Mouse (Mus musculus) kidney, adult 8-10 months (tissue): Measurements from ENCODE around the gene Gm45711.
"Not testable (repeated sequence)": the region's sequence is repeated elsewhere in the genome, so short reads cannot be mapped to it uniquely, and the experiment has no call there.

ENCODE experiments used
- DNase-seq, 2 experiments: peaks; one replicate each; pipeline ENCODE4 v3.0.0; 2022

Gene Gm45711

DNA sequence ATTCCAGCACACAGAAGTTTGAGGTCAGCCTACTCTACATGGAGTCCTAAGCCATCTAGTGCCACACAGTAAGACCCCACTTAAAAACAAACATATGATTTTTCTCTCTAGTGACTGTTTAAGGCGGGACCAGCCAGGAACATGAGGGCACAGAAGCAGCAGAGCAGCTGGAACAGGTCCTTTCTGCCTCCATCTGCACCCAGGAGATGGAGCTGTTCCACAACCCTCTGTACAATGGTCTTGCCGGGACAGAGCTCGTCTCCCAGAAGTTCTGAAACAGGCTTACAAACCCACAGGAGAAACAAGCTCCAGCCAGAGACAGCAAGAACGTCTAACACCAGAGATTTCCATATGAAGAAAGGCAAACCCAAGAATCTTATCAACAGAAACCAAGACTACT lies 3.4 kb upstream of the Gm45711 start:
- DNase-seq = peak in 1 of 2 experiments; percentile 14

DNA sequence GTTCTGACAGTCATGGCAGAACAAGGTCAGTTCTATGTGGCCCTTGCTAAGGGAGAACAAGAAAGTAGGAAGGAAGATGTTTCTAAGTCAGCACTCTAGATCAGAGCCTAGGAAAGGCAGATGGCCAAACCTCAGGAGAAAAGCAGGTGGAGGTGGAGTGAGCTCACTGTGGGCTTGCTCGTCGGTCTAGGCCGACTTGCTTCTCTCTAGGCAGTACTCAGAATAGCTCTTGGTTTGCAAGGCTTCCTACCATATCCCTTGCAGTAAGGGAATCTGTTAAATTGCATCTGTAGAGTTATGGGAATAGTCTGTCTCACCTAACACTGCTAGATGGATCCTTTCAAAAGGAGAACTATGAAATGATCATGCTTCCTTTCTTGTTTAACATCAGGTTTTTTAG lies 2.1 kb upstream of the Gm45711 start:
- not testable (repeated sequence) for DNase-seq

DNA sequence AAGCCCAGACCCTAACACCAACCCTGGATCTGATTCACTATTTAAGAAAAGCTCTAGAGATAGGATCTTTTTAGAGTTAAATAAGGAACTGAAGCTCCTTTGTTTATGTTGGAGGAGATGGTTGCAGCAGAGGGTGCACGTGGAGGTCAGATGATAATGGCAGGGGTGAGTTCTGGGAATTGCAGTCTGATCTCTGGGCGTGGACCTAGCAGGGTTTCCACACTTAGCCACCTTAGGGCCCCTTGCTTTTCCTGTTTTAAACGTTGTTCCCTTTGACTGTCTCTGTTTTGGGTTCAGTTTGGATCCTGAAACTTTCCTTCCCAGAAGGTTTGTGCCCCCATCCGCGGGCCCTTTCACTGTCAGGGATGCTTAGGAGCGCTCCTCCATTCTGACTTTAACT lies 1.5 kb downstream of the Gm45711 start:
- DNase-seq = not testable (repeated sequence)

DNA sequence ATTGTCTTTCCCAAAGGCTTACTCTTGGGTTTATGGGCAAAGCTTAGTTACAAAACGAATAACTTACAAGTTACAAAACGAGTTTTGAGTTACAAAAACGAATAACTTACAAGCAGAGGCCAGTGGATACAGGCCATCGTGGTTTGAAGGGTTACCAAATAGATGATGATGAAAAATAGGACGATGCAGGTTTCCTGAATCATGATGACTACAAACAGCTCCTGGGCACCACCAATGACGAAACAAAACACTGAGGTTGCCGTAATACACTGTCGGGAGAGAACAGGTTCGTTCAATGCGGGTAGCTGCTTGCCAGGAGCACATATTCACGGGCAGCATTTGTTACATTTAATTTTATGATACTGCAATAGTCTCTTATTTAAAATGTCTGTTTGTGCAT lies 4.9 kb downstream of the Gm45711 start:
- no peak for DNase-seq

DNA sequence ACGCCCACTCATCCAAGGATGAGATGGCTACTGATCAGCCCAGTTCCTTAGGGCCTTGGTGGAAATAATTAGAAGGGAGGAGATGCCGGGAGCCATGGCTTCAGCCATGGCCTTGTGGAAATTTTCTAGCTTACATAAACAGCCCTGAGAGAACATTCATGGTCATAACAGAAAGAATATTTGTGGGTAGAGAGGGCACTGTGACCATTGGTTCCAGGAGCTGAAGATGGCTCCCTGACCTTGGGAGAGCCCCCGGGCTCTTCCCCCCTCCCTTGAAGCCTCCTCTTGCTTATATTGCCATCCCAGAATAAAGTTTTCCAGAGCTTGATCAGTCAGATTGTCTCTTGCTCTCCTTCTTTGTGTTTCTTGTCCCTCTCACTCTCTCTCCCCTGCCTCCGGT lies 7.3 kb downstream of the Gm45711 start:
- DNase-seq = not testable (repeated sequence)

DNA sequence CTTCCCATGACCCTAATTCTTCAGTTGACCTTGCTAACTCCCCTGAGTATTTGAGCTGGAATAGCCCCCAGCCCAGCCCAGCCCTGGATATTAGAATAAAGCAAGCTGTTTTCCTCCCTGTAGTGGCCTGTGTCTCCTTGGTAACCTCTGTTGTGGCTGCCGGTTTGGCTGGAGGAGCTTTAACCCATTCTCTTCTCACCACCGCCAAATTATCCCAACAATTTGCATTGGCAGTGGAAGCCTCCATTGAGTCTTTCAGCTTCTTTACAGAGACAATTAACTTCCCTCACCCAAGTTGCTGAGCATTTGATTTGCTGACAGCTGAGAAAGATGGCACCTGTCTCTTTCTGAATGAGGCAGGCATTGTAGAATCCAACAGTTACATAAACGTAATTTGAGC lies 8.3 kb downstream of the Gm45711 start:
- not testable (repeated sequence) for DNase-seq

DNA sequence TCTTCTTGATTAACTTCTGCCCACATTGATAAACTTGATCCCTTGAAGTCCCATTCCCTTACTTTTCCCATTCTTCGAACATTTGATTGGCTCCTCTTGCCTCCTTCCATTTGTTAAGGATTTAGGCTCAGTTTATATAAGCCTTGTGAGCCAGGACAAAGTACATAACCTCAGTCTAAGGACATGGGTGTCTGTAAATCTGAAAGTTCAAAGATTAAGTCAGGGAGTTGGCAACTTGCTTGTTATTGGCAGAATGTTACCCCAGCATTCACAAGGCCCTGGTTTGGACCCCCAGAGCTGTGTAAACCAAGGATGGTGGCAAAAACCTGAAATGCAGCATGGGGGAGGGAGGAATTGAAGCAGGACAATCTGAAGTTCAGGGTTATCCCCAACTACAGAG lies 15.5 kb downstream of the Gm45711 start:
- peak; percentile 13 to 52 for DNase-seq

DNA sequence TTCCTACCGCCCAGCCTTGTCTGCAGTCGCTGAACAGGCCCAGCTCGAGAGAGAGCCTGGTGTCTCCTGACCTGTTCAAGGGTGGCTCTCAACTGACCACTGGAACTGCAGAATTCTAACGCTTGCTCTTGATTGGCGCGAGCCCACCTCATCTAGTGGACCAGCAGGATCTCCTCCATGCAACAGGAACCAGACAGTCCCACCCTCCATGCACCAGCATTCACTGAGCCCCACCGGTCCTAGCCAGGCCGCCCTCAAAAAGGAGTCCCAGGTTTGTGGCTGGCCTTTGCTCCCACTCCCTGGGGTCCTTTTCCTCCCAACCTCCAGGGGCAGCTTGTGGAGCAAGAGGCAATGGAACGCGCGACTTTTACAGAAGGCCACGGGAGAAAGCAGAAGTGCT lies 16.8 kb downstream of the Gm45711 start, which contains the start of gene Cmtm2a:
TSS of gene Cmtm2a (minus strand) at position 101 of the 400 bp plus-strand sequence.
- not testable (repeated sequence) for DNase-seq

DNA sequence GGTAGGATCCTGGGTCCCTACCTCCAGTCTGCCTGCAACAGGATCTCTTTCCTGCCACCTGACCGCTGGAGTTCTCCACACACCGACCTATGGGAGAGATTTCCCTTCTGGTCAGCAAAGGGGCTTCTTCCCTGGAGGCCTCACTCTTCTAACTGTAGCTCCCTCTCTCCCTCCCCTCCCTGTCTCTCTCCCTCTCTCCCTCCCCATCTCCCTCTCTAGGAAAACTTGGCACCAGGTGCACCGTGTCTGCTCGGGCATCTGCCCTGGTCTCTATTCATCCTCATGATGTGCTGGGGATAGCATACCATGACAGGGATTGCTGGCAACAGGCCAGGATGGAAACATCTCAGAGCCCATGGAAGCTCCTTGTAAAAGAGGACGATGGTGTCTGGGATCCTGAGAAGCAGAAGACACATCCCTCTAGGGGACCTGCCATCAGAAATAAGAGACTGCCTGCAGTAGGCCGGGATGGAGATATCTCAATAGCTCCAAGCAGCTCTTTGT lies 40.9 kb downstream of the Gm45711 start:
- DNase-seq = no peak

DNA sequence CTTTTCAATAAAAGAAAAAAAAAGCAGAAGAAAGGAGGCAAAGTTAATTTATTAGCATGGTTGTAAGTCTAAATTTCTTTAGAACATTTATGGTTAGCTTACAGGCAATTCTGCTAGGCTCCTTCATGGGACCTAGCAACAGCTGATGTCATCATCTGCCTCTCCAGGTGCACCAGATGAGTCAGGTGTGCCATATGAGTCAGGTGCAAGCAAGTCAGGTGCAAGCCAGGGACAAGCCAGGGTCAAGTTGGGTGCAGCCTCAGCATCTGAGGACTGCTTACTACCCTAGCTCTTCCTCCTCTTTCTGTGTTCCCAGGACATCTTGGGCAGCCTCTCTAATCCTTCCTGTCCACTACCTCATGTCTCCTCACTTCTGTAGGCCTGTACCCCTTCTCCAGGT lies 41.5 kb downstream of the Gm45711 start:
- no peak for DNase-seq

DNA sequence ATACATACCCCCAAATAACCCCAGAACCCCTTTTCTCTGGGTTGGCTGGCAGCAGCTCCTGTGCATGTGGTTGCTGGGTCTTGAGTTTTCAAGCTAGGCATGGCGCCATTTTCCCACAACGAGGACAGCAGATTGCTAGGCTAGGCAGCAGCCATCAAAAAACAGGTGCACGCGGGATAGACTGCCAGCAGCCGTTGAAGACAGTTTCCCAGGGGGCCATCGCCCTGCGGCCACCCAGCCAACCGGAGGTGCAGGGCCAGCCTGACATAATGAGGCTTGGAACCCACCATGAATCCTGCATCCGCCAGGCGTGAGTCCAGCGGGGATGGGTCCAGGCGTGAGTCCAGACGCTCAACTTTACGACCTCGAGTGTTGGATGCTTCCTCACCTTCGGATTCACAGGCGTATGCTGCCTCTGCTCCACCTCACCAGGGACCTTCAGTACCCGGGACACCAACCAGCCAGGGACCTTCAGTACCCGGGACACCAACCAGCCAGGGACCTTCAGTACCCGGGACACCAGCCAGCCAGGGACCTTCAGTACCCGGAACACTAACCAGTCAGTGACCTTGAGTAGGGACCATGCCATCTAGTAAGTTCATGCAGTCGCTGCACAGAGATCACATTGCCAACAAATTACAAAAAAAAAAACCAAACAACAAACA lies 45.5 kb downstream of the Gm45711 start:
- not testable (repeated sequence) for DNase-seq

DNA sequence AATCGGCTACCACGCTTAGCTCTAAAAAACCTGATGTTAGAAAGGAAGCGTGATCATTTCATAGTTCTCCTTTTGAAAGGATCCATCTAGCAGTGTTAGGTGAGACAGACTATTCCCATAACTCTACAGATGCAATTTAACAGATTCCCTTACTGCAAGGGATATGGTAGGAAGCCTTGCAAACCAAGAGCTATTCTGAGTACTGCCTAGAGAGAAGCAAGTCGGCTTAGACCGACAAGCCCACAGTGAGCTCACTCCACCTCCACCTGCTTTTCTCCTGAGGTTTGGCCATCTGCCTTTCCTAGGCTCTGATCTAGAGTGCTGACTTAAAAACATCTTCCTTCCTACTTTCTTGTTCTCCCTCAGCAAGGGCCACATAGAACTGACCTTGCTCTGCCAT lies 48.1 kb downstream of the Gm45711 start:
- not testable (repeated sequence) for DNase-seq

DNA sequence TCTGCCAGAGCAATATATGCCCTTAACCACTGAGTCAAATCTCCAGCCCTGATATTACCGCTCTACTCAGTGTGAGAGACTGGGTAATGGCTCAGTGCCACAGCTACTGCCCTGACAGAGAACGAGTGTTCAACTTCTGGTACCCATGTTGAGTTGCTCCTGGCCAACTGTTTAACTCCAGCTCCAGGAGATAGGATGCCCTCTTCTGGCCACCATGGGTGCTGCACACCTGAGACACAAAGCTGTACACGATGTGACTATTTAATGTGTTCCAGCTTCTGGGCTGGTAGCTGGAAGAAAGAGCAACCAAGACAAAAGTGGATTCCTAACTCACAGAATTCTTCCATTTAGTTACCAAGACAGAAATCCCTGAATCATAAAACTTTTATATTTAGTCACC lies 56.9 kb downstream of the Gm45711 start:
- DNase-seq = peak in 1 of 2 experiments; percentile 39

DNA sequence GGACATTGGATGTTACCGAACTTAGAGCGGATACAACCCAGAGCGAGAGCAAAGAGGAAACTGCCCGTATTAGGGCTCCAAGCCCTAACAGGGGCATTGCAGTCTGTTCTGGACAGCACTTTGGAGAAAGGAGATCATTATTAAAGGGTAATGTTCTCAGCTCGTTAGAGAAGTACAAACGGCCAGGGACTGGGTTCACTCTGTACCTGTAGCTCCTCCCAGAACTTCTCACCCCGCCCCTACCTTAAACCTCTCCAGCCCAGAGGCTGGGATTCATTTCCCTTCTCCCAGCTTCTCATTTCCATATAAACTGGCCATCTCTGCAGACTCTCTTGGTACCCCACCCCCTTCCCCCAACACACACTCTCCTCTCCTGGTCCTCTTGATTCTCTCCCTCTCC lies 58.4 kb downstream of the Gm45711 start:
- peak in 1 of 2 experiments; percentile 25 for DNase-seq

DNA sequence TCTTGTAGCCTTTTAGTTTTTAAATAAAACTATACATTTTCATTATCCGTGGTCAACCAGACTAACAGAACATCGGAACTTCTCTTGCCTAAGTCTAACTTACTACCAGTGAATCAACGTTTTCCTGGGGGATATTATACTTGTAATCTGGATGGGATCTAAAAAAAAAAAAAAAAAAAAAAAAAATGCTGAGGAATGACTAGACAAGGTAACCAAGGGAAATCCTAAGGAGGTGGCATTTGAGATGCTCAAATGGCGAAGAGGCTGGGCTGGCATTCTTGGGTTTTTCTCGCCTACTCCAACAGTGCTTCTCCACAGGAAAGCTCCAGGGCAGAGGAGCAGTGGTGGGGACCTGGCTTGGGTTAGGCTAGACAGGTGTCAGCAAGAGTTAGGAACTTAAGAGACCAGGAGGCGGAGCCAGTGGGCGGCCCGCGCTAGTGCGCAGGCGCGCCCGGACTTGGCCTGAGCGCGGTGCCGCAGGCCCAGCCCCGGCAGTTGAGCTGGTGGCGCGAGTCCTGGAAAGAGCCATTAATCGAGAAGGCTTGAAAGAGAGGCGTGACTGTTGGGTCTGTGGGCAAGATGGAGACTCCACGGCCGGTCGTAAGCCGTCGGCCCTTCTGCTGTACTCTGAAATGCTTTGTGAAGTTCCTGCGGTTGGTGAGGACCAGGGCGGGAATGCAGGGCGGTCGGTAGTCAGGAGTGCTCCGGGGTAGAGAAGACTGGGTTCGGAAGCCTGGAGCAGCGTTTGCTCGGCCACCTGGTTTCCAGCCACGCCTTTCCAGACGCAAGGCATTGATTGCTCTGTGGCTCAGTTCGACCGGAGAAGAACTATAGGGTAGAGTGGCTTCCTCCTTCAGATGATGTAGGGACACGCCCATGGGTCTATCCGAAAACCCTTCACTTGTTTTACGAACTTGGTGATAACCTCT lies 59.2 kb downstream of the Gm45711 start, which contains the start of gene Cklf:
TSS of gene Cklf (plus strand) at position 423 of the 929 bp plus-strand sequence.
- peak; percentile 89 to 92 for DNase-seq

DNA sequence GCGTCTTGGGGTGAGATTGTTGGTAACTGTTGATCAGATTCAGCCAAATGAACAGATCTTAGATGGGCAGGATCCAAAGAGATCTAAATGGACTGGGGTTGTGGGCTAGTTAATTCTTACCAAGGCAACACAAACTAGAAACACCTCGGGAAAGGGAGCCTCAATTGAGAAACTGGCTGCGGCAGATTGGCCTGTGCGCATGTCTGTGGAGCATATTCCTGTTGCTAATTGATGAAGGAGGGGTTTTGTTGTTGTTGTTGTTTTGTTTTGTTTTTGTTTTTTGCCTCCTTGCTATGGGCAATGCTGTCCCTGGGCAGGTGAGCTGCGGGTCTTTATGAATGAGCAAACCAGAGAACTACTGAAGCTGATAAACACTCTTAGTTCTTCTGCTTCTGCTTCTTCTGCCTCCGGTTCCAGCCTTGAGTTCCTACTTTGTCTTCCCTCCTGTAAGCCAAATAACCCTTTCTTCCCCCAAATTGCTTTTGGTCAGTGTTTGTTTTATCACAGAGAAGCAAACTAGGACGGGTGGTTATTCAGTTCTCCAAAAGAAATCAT lies 60.4 kb downstream of the Gm45711 start:
- DNase-seq = no peak

DNA sequence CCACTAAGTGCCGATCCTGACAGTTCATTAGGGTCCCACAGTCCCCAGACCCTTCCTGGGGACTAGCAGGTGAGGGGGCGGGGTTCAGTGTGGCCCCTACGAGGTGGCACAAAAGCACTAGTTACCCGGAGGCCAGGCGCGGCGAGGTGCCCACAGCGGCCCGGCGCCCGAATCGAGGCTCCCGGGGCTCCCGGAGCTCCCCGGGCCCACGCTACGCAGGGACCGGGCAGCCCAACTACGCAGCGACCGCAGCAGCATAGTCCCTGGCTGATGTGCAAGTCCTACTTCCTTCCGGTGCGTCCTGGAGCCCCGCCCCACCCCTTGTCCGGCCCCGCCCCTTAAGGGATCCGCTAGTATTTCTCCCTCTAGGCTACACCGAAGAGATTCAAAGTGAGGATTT lies 61.6 kb downstream of the Gm45711 start, which contains the start of gene Tk2:
TSS of gene Tk2 (minus strand) at position 283 of the 400 bp plus-strand sequence.
- peak; percentile 64 to 72 for DNase-seq

DNA sequence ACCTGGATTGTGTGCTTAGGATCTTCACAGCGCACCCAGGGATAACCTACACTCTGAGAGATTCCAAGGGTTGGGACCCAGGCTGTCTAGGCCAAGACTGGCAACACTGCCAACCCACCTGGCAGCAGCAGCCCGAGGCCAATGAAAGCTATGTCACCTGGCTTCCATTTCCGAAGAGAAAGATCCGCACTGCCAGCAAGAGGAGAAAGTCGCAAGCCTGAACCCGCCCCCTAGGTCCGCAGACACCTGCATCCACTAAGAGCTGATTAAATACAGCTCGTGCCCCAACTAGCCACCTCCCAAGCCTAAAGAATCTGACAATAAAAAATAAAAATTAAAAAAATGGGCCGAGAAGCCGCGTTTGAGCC lies 62.0 kb downstream of the Gm45711 start:
- DNase-seq = peak in 1 of 2 experiments; percentile 28

DNA sequence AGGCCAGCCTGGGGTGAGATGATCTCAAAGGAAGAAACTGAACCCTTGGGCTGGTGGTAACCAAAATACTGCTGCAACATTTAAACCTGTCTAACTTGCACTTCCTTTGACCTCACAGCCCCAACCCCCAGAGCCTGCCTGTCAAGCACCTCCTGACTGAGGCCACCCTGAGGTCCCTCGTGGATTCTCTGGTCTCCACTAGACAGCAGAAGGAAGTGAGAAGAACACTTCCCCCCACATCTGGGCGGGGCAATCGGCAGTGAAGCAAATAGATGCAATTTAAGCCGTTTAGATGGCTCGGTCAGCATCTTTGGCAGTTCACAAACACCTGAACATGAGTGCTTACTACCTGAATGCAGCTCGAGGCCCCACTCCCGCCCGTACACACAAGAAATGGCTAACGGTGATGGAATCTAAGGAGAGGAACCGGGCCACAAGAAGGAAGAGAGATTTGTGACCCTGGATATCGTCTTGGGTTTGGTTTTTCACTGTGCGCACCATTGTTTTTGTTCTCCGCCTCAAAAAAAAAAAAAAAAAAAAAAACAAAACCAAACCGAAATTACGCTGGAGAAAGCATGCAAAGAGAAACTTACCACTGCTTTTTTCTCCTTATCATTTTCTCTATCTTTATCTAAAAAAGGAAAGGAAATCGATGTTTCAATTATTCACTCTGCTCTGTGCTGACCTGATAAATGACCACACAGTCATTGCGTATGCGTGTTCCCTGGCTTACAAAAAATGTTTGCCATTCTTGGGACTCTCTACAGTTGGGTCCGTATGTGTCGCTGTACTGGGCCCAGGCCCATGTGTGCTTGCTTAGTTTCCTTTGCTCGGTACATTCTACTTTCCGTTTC lies 62.6 kb downstream of the Gm45711 start:
- DNase-seq = peak; percentile 38 to 45

DNA sequence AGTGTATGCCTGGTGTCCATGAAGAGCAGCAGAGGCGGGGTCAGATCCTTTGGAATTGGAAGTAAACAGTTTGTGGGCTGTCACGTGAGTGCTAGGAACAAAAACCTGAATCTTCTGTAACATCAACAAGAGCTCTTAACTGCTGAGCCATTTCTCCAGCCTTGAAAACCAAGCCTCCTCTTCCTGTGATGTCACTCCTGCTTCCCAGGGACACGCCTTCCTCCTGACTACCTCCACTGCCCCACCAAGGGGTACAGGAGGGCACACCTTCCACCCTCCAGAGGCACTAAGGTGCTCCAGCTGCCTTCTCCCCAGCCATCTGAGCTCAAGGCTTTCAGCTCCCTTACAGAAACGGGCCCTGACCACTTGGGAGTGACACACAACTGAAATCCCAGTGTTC lies 63.3 kb downstream of the Gm45711 start:
- DNase-seq = no peak

DNA sequence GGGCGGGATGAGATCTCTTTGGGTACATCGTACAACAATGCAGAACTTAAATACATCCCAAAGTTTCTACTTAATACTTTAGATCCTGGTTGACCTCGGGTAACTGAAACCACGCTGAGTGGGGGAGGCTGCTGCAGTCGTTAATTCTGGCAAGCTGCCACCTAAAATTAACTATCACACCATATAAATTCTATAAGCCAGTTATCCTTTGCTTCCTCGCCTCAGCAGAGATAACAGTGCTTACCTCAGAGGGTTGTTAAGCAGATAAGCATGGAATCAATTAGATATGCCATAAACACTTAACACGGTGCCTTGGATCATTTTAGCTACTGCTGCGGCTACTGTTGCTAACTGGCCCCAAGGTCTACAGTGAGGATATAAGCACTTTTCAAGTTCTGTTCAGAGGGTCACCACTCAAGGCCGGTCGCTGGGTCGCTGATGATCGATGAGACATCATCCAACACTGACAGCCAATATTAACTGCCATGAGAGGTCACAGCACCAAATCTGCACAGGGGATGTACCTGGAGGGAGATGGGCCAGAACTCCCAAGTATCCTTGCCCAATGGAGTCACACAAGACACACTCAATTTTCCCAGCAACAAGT lies 67.7 kb downstream of the Gm45711 start:
- no peak for DNase-seq

DNA sequence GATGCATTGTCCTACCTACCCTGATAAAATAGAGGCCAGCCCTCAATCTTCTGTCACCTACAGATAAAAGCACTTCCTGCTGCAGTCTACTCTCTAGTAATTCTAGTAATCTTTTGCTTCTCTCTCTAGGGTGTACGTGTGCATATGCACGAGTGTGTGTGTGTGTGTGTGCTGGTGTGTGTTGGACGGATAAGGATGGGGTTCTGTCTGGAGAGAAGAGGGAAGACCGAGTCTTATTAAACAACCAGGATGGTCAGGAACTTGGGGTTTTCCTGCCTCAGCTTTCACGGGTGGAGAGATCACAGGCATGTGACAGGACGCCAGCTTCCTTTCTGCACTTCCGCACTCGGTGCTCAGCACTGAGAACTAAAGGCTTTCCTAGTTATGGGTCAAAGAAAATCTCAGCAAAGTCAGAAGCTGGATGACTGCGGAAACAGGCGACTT lies 70.4 kb downstream of the Gm45711 start:
- no peak for DNase-seq
